In genomic region chr16:24350306-24350705, GRCm38 (mm10) we compare ENCODE assay signal across 8 mouse cellular contexts.
"Had no signal": no experiment of that assay in that cellular context is flagged by ENCODE, and none has a peak within 500 bp of the region (broad histone marks: within the 10 kb centered on the region; RNA-seq: fewer than 3 reads in every experiment).

No protein-coding gene starts in this region.

- DNase-seq: lung, adult 2 months; lung, postnatal 14 days; lung, postnatal 36 days; right cerebral cortex, postnatal 14 days; spleen, adult 18-20 months; thymus, adult 18-20 months; thymus, postnatal 14 days; thymus, postnatal 36 days had no signal
